Mouse (Mus musculus) heart, embryonic 16.5 days (tissue): ENCODE measurements around the gene Snrk. TPM values are rescaled to one million over a fixed set of nuclear protein-coding genes. Genes with fewer than 3 reads are reported as not detected.

Source experiments
- ATAC-seq: fragments of 200-750 bp; cut with Nextera tagmentation; replicated peaks from 2 replicates; pipeline ENCODE4 v1.8.0; 2017; ENCODE audit warnings: moderate number of reproducible peaks; ENCODE audit not compliant: insufficient read depth, low FRiP score; ENCODE audit errors: extremely low read depth
- H3K27ac ChIP-seq: fragments of 300-500 bp; sonication (generic); 2 replicates; pipeline ENCODE4 v1.5.1; 2014; ENCODE audit warnings: mild to moderate bottlenecking, low read length, control low read depth, moderate library complexity
- H3K27me3 ChIP-seq: fragments of 300-500 bp; sonication (generic); 2 replicates; pipeline ENCODE4 v1.6.1; 2014; ENCODE audit warnings: low read length, mixed read lengths; ENCODE audit not compliant: control insufficient read depth, insufficient read depth
- H3K36me3 ChIP-seq: fragments of 300-500 bp; sonication (generic); 2 replicates; pipeline ENCODE4 v1.6.1; 2014; ENCODE audit not compliant: control insufficient read depth, insufficient read depth
- H3K4me1 ChIP-seq: fragments of 300-500 bp; sonication (generic); 2 replicates; pipeline ENCODE4 v1.6.1; 2014; ENCODE audit warnings: low read length, mixed read lengths; ENCODE audit not compliant: control insufficient read depth, insufficient read depth
- H3K4me2 ChIP-seq: fragments of 300-500 bp; sonication (generic); 2 replicates; pipeline ENCODE4 v1.6.1; 2014; ENCODE audit warnings: low read depth, mild to moderate bottlenecking, control low read depth, low read length
- H3K4me3 ChIP-seq: fragments of 300-500 bp; sonication (generic); 2 replicates; pipeline ENCODE4 v1.5.1; 2014; ENCODE audit warnings: mild to moderate bottlenecking, control low read depth, low read length
- H3K9ac ChIP-seq: fragments of 300-500 bp; sonication (generic); 2 replicates; pipeline ENCODE4 v1.6.1; 2014; ENCODE audit warnings: low read length, control low read depth
- H3K9me3 ChIP-seq: fragments of 300-500 bp; sonication (generic); replicated peaks from 2 replicates; pipeline ENCODE4 v1.6.1; 2016; ENCODE audit warnings: low read length; ENCODE audit not compliant: control insufficient read depth
- WGBS: fragments of 180-500 bp; shearing (Covaris S2); extraction: QIAGEN DNeasy Blood & Tissue Kit; methylation state at CpG from one replicate; pipeline ENCODE4 v1.1.7; 2014; 5-methylcytosine and 5-hydroxymethylcytosine counted together
- polyA plus RNA-seq: library from polyadenylated mRNA; unstranded; fragments of >200 nt; fragmentation: Nextera tagmentation; extraction: Ambion mirVana; gene quantifications from 2 replicates; pipeline ENCODE4 v1.2.1, GENCODE M21; 2015

The Snrk gene
- polyA plus RNA-seq, 1 experiment from 2014 or later: 61.7 TPM

GRCm38 (mm10) chr9:122130666-122131065, 13.6 kb downstream of the Snrk start:
- Histone ChIP-seq H3K4me1 (peaks cover 31% of the 10 kb centered on the region), H3K4me2 (no peak overlapping the region), H3K9ac (no peak overlapping the region), H3K27ac (no peak overlapping the region), H3K4me3 (no peak overlapping the region), H3K27me3 (no peaks in the 10 kb centered on the region), H3K9me3 (no peaks in the 10 kb centered on the region), H3K36me3 (no peaks in the 10 kb centered on the region)
- no peak for ATAC-seq
- WGBS: 42% methylated on average over 3 of the region's 3 CpGs

- no peak overlapping the region for H3K4me2 ChIP-seq
- H3K4me1 ChIP-seq: peaks cover 28% of the 10 kb centered on the region
- no peak overlapping the region for H3K4me3 ChIP-seq
- no peaks in the 10 kb centered on the region for H3K9me3 ChIP-seq
- no peak overlapping the region for H3K27ac ChIP-seq
- H3K27me3 ChIP-seq: no peaks in the 10 kb centered on the region
- no peak for ATAC-seq
- H3K36me3 ChIP-seq: no peaks in the 10 kb centered on the region
- no peak overlapping the region for H3K9ac ChIP-seq
- 83% methylated on average over 7 of the region's 7 CpGs for WGBS
Measured at GRCm38 (mm10) chr9:122132145-122132544, 15.1 kb downstream of the Snrk start.

- Histone ChIP-seq H3K36me3 (peaks cover 10% of the 10 kb centered on the region), H3K9ac (peak overlapping the region; percentile 43; the same call in 1 of the 2 replicates), H3K4me2 (no peak overlapping the region), H3K9me3 (no peaks in the 10 kb centered on the region), H3K4me1 (peaks cover 25% of the 10 kb centered on the region), H3K27ac (peak overlapping the region; percentile 74), H3K4me3 (no peak overlapping the region), H3K27me3 (no peaks in the 10 kb centered on the region)
- 78% methylated on average over 1 of the region's 1 CpGs for WGBS
- peak; percentile 69; the same call in 1 of the 2 replicates for ATAC-seq
Measured at GRCm38 (mm10) chr9:122135095-122135884, 18.2 kb downstream of the Snrk start.

GRCm38 (mm10) chr9:122135885-122136170, 18.8 kb downstream of the Snrk start:
- no peak overlapping the region for H3K9ac ChIP-seq
- H3K36me3 ChIP-seq: peaks cover 10% of the 10 kb centered on the region
- no peak overlapping the region for H3K4me3 ChIP-seq
- no peaks in the 10 kb centered on the region for H3K27me3 ChIP-seq
- no peak for ATAC-seq
- H3K9me3 ChIP-seq: no peaks in the 10 kb centered on the region
- 74% methylated on average over 2 of the region's 2 CpGs for WGBS
- H3K27ac ChIP-seq: peak overlapping the region; percentile 74; the same call in 1 of the 2 replicates
- no peak overlapping the region for H3K4me2 ChIP-seq
- peaks cover 19% of the 10 kb centered on the region for H3K4me1 ChIP-seq

GRCm38 (mm10) chr9:122137960-122138359, 20.9 kb downstream of the Snrk start:
- H3K4me1 ChIP-seq: peaks cover 29% of the 10 kb centered on the region
- WGBS: 88% methylated on average over 1 of the region's 1 CpGs

GRCm38 (mm10) chr9:122138371-122139029, 21.4 kb downstream of the Snrk start:
- no peak overlapping the region for H3K4me2 ChIP-seq
- 85% methylated on average over 4 of the region's 4 CpGs for WGBS
- no peaks in the 10 kb centered on the region for H3K27me3 ChIP-seq
- peaks cover 10% of the 10 kb centered on the region for H3K36me3 ChIP-seq
- no peak overlapping the region for H3K9ac ChIP-seq
- no peaks in the 10 kb centered on the region for H3K9me3 ChIP-seq
- no peak overlapping the region for H3K4me3 ChIP-seq
- peaks cover 30% of the 10 kb centered on the region for H3K4me1 ChIP-seq
- ATAC-seq: no peak
- no peak overlapping the region for H3K27ac ChIP-seq

More at GRCm38 (mm10) chr9:122137960-122138359, 20.9 kb downstream of the Snrk start:
- Histone ChIP-seq H3K27ac (no peak overlapping the region), H3K9ac (no peak overlapping the region), H3K36me3 (peaks cover 10% of the 10 kb centered on the region), H3K4me2 (no peak overlapping the region), H3K9me3 (no peaks in the 10 kb centered on the region), H3K4me3 (no peak overlapping the region), H3K27me3 (no peaks in the 10 kb centered on the region)
- no peak for ATAC-seq

GRCm38 (mm10) chr9:122139236-122139635, 22.2 kb downstream of the Snrk start:
- H3K9ac ChIP-seq: no peak overlapping the region
- peaks cover 16% of the 10 kb centered on the region for H3K36me3 ChIP-seq
- H3K4me2 ChIP-seq: no peak overlapping the region
- 67% methylated on average over 2 of the region's 2 CpGs for WGBS
- peaks cover 30% of the 10 kb centered on the region for H3K4me1 ChIP-seq
- H3K4me3 ChIP-seq: no peak overlapping the region
- H3K9me3 ChIP-seq: no peaks in the 10 kb centered on the region
- H3K27me3 ChIP-seq: no peaks in the 10 kb centered on the region
- H3K27ac ChIP-seq: no peak overlapping the region
- no peak for ATAC-seq

GRCm38 (mm10) chr9:122143219-122143618, 26.2 kb downstream of the Snrk start:
- H3K4me2 ChIP-seq: no peak overlapping the region
- H3K9me3 ChIP-seq: peaks cover 5% of the 10 kb centered on the region; the same call in 1 of the 2 replicates
- WGBS: 64% methylated on average over 1 of the region's 1 CpGs
- no peak overlapping the region for H3K9ac ChIP-seq
- H3K27me3 ChIP-seq: no peaks in the 10 kb centered on the region
- peaks cover 27% of the 10 kb centered on the region for H3K4me1 ChIP-seq
- peak overlapping the region; percentile 48; the same call in 1 of the 2 replicates for H3K27ac ChIP-seq
- ATAC-seq: no peak
- no peak overlapping the region for H3K4me3 ChIP-seq
- H3K36me3 ChIP-seq: peaks cover 33% of the 10 kb centered on the region

- Histone ChIP-seq H3K27ac (no peak overlapping the region), H3K9ac (no peak overlapping the region), H3K27me3 (no peaks in the 10 kb centered on the region), H3K4me2 (no peak overlapping the region), H3K9me3 (peaks cover 5% of the 10 kb centered on the region; the same call in 1 of the 2 replicates), H3K36me3 (peaks cover 30% of the 10 kb centered on the region), H3K4me1 (peaks cover 27% of the 10 kb centered on the region), H3K4me3 (no peak overlapping the region)
- WGBS: 96% methylated on average over 3 of the region's 3 CpGs
- ATAC-seq: no peak
Measured at GRCm38 (mm10) chr9:122144776-122145175, 27.7 kb downstream of the Snrk start.
